Mouse (Mus musculus) heart, embryonic 15.5 days (tissue): ENCODE results near the gene Plxna4. TPM values are rescaled to one million over a fixed set of nuclear protein-coding genes. Genes with fewer than 3 reads are reported as not detected.
A peak's percentile ranks its signal among the peaks of the same experiment; 100 is the strongest.

ENCODE experiments used
- ATAC-seq: fragments of 200-750 bp; cut with Nextera tagmentation; replicated peaks from 2 replicates; pipeline ENCODE4 v1.8.0; 2017; ENCODE audit warnings: low read depth, moderate TSS enrichment; ENCODE audit not compliant: insufficient number of reproducible peaks, insufficient read depth, low FRiP score
- H3K27ac ChIP-seq: fragments of 300-500 bp; sonication (generic); 2 replicates; pipeline ENCODE4 v1.5.1; 2015; ENCODE audit warnings: mild to moderate bottlenecking, inconsistent platforms
- H3K27me3 ChIP-seq: fragments of 300-500 bp; sonication (generic); 2 replicates; pipeline ENCODE4 v1.6.1; 2015; ENCODE audit warnings: inconsistent platforms
- H3K36me3 ChIP-seq: fragments of 300-500 bp; sonication (generic); 2 replicates; pipeline ENCODE4 v1.6.1; 2015; ENCODE audit warnings: mild to moderate bottlenecking, inconsistent platforms
- H3K4me1 ChIP-seq: fragments of 300-500 bp; sonication (generic); replicated peaks from 2 replicates; pipeline ENCODE4 v1.6.1; 2015; ENCODE audit warnings: inconsistent platforms
- H3K4me2 ChIP-seq: fragments of 300-500 bp; sonication (generic); 2 replicates; pipeline ENCODE4 v1.6.1; 2015; ENCODE audit warnings: inconsistent platforms, mild to moderate bottlenecking, moderate library complexity
- H3K4me3 ChIP-seq: fragments of 300-500 bp; sonication (generic); 2 replicates; pipeline ENCODE4 v1.5.1; 2015; ENCODE audit warnings: mild to moderate bottlenecking, inconsistent platforms
- H3K9ac ChIP-seq: fragments of 300-500 bp; sonication (generic); 2 replicates; pipeline ENCODE4 v1.6.1; 2015; ENCODE audit warnings: mild to moderate bottlenecking, inconsistent platforms
- H3K9me3 ChIP-seq: fragments of 300-500 bp; sonication (generic); replicated peaks from 2 replicates; pipeline ENCODE4 v1.6.1; 2016; ENCODE audit warnings: inconsistent platforms
- WGBS: fragments of 180-500 bp; shearing (Covaris S2); methylation state at CpG from one replicate; pipeline ENCODE4 v1.1.7; 2015; ENCODE audit warnings: mixed read lengths; 5-methylcytosine and 5-hydroxymethylcytosine counted together
- polyA plus RNA-seq: library from polyadenylated mRNA; unstranded; fragments of >200 nt; fragmentation: Nextera tagmentation; extraction: Ambion mirVana; gene quantifications from 2 replicates; pipeline ENCODE4 v1.2.1, GENCODE M21; 2015

Gene Plxna4
- polyA plus RNA-seq, 1 experiment from 2014 or later: 4.5 TPM

DNA sequence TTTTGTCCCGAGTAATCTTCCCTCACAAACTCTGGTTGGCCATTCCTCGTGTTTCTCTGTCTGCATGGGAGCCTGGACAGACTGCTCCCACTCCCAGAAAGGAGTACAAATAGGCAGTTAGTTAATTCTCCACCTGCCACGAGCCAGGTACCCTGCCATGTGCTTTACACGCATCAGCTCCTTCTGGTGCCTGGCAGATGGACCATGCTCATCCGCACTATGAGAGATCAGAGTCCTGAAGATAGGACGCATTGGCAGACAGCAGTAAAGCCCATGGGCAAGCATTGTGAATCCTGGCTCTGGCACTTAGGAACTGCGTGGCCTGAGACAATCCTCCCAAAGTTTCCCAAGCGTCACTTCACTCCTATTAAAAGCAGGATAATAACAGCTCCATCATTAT lies 270.5 kb downstream of the Plxna4 start:
- Histone ChIP-seq H3K36me3 (no peaks in the 10 kb centered on the region), H3K27ac (no peak overlapping the region), H3K9me3 (no peaks in the 10 kb centered on the region), H3K27me3 (no peaks in the 10 kb centered on the region), H3K4me2 (no peak overlapping the region), H3K4me1 (peaks cover 11% of the 10 kb centered on the region), H3K4me3 (no peak overlapping the region), H3K9ac (no peak overlapping the region)
- WGBS: 78% methylated on average over 8 of the region's 8 CpGs
- no peak for ATAC-seq

GRCm38 (mm10) chr6:32315011-32315450 lies 273.0 kb downstream of the Plxna4 start:
- Histone ChIP-seq H3K9me3 (no peaks in the 10 kb centered on the region), H3K36me3 (no peaks in the 10 kb centered on the region), H3K27me3 (no peaks in the 10 kb centered on the region), H3K4me3 (no peak overlapping the region), H3K4me2 (no peak overlapping the region), H3K27ac (no peak overlapping the region), H3K9ac (no peak overlapping the region), H3K4me1 (0 out of 2 replicates have a peak, but pooled peaks cover 2% of the 10 kb centered on the region)
- ATAC-seq: no peak
- WGBS: 40% methylated on average over 6 of the region's 6 CpGs

GRCm38 (mm10) chr6:32309147-32309546 lies 278.8 kb downstream of the Plxna4 start:
- H3K4me1 ChIP-seq: no peaks in the 10 kb centered on the region
- ATAC-seq: no peak
- WGBS: 90% methylated on average over 4 of the region's 4 CpGs

GRCm38 (mm10) chr6:32300611-32301010 lies 287.4 kb downstream of the Plxna4 start:
- WGBS: 78% methylated on average over 2 of the region's 2 CpGs
- H3K9me3 ChIP-seq: no peaks in the 10 kb centered on the region
- no peak overlapping the region for H3K9ac ChIP-seq
- no peak for ATAC-seq
- H3K27me3 ChIP-seq: no peaks in the 10 kb centered on the region
- no peaks in the 10 kb centered on the region for H3K36me3 ChIP-seq
- no peak overlapping the region for H3K27ac ChIP-seq
- H3K4me2 ChIP-seq: no peak overlapping the region
- no peaks in the 10 kb centered on the region for H3K4me1 ChIP-seq
- no peak overlapping the region for H3K4me3 ChIP-seq

More at GRCm38 (mm10) chr6:32309147-32309546, 278.8 kb downstream of the Plxna4 start:
- Histone ChIP-seq H3K4me3 (no peak overlapping the region), H3K4me2 (no peak overlapping the region), H3K27ac (no peak overlapping the region), H3K9me3 (no peaks in the 10 kb centered on the region), H3K27me3 (no peaks in the 10 kb centered on the region), H3K36me3 (no peaks in the 10 kb centered on the region), H3K9ac (no peak overlapping the region)

DNA sequence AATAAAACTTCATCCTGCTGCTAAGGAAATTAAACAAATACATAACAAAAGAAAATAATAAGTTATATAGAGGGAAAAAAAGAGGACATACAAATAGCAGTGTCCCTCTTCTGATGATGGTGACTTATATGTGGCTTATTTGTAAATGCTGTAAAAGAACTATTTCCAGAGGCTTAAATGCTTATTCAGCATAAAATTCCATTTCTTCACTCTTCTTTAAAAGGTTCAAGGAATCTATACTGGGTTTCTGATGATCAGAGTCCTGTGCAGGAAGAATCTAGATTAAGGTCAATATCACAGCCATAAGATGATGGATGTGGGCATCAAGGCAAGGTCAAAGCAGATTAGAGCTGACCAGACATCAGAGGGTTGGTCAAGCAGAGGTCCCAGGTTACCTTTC lies 306.5 kb downstream of the Plxna4 start:
- Histone ChIP-seq H3K4me1 (no peaks in the 10 kb centered on the region), H3K4me3 (no peak overlapping the region), H3K9ac (no peak overlapping the region), H3K9me3 (no peaks in the 10 kb centered on the region), H3K27me3 (no peaks in the 10 kb centered on the region), H3K27ac (no peak overlapping the region), H3K36me3 (no peaks in the 10 kb centered on the region), H3K4me2 (no peak overlapping the region)
- ATAC-seq: no peak

DNA sequence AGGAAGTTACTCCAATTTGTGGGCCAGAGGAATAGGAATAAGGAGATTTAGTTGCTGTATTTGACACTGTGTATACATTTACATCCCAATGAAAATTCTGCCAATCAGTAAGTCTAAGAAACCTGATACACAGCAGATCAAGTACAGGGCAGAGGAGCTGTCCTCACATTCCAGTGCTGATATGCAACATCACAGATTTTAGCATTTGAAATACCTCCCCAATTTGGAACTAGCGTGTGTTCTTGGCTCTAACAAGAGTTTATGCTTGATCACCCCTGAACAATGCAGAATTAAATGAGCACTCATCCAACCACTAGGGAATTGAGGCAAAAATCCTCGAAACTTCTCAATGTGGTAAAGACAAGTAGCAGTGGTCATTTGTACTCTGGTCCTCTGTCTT lies 307.3 kb downstream of the Plxna4 start:
- Histone ChIP-seq H3K9ac (no peak overlapping the region), H3K9me3 (no peaks in the 10 kb centered on the region), H3K4me3 (no peak overlapping the region), H3K27me3 (no peaks in the 10 kb centered on the region), H3K4me2 (no peak overlapping the region), H3K4me1 (no peaks in the 10 kb centered on the region), H3K36me3 (no peaks in the 10 kb centered on the region), H3K27ac (no peak overlapping the region)
- WGBS: 57% methylated on average over 2 of the region's 2 CpGs
- no peak for ATAC-seq

DNA sequence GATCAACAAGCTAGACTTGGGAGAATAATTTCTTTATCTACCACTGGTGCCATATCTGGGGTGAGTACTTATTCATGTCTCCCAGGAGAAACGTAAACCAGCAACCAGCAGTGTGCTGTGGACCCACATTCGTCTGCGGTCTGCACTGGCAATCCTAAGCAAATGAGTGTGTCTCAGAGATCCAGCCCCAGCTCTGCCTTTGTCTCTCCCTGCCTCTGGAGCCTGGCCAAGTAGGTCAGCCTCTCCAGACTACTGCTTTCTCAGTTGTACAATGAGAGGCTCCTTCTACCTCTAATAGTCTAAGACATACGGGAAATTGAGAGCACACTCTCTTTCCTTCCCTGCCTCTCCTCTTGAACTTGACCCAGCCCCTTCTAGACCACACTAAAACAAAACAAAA lies 316.5 kb downstream of the Plxna4 start:
- H3K27ac ChIP-seq: no peak overlapping the region
- no peak overlapping the region for H3K9ac ChIP-seq
- no peaks in the 10 kb centered on the region for H3K27me3 ChIP-seq
- H3K36me3 ChIP-seq: no peaks in the 10 kb centered on the region
- H3K4me3 ChIP-seq: no peak overlapping the region
- H3K4me1 ChIP-seq: no peaks in the 10 kb centered on the region
- no peak for ATAC-seq
- no peaks in the 10 kb centered on the region for H3K9me3 ChIP-seq
- no peak overlapping the region for H3K4me2 ChIP-seq
- 59% methylated on average over 4 of the region's 4 CpGs for WGBS

DNA sequence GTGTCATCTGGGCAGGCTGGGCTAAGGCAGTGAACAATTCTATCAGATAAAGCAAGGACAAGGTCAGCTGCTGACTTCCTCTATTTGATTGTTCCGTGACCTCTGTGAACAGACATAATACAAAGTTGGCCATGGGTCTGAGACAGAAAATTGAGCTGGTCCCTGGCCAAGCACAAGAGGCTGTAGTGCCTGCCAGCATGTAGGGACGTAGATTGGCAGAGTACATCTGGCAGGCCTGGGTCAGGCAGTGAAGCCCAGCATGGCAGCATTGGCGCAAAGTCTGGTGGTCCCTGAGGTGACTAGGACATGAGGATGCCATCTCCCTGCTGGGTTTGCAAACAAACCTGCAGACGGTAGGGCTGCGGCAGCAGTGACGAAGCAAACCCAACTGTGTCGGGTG lies 321.9 kb downstream of the Plxna4 start:
- WGBS: 79% methylated on average over 7 of the region's 7 CpGs
- no peak for ATAC-seq
- Histone ChIP-seq H3K27me3 (no peaks in the 10 kb centered on the region), H3K36me3 (no peaks in the 10 kb centered on the region), H3K27ac (no peak overlapping the region), H3K4me3 (no peak overlapping the region), H3K4me2 (no peak overlapping the region), H3K9ac (no peak overlapping the region), H3K4me1 (peaks cover 7% of the 10 kb centered on the region), H3K9me3 (no peaks in the 10 kb centered on the region)

DNA sequence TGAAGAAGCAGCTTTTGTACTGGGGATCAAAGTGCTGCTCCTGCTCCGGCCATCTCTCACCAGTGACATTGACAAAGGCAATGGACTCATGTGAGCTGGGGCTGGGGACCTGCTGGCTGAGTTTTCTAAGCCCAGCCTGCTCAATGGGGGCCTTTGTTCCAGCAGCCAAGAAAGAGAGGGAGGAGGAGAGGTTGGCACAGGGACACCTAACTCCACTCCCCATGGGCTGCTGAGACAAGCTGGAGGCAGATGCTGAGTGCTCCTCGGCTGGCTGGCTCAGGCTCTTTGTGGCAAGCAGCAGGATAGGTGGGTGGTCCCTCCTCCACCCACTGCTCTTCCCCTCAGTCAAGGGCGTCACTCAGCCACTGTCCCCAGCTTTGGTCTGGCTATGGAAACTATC lies 326.7 kb downstream of the Plxna4 start:
- H3K27ac ChIP-seq: no peak overlapping the region
- H3K27me3 ChIP-seq: no peaks in the 10 kb centered on the region
- peaks cover 6% of the 10 kb centered on the region for H3K4me1 ChIP-seq
- H3K4me3 ChIP-seq: no peak overlapping the region
- H3K4me2 ChIP-seq: no peak overlapping the region
- no peaks in the 10 kb centered on the region for H3K36me3 ChIP-seq
- no peak overlapping the region for H3K9ac ChIP-seq
- 29% methylated on average over 3 of the region's 3 CpGs for WGBS
- H3K9me3 ChIP-seq: no peaks in the 10 kb centered on the region
- ATAC-seq: 0 out of 2 replicates have a peak, but pooled peaks have one; percentile 60

DNA sequence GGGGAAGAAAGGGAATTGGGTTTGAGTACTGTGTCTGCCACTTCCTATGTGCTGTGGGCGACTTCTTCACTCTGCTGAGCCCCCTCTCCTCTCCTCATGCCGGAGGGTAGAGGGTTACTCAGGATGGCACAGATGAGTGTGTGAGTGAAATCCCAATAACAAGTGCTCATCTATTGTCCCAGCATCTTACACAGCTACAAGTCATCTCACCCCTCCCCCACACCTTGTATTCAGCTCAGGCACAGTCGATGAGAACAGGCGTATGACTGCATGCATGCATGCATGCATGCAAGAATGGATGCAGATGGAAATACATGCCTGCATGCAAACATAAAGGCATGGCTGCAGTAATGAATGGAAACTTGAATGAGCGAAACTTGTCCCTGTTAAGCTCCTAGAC lies 327.7 kb downstream of the Plxna4 start:
- 89% methylated on average over 5 of the region's 5 CpGs for WGBS
- no peak for ATAC-seq
- Histone ChIP-seq H3K9me3 (no peaks in the 10 kb centered on the region), H3K4me3 (no peak overlapping the region), H3K36me3 (no peaks in the 10 kb centered on the region), H3K4me2 (no peak overlapping the region), H3K9ac (no peak overlapping the region), H3K4me1 (no peaks in the 10 kb centered on the region), H3K27me3 (no peaks in the 10 kb centered on the region), H3K27ac (no peak overlapping the region)

GRCm38 (mm10) chr6:32255191-32255590 lies 332.8 kb downstream of the Plxna4 start:
- no peaks in the 10 kb centered on the region for H3K9me3 ChIP-seq
- whole genome bisulfite sequencing: 51% methylated on average over 2 of the region's 2 CpGs
- no peaks in the 10 kb centered on the region for H3K27me3 ChIP-seq
- no peak overlapping the region for H3K9ac ChIP-seq
- no peaks in the 10 kb centered on the region for H3K36me3 ChIP-seq
- H3K4me1 ChIP-seq: no peaks in the 10 kb centered on the region
- ATAC-seq: no peak
- no peak overlapping the region for H3K4me3 ChIP-seq
- no peak overlapping the region for H3K27ac ChIP-seq
- no peak overlapping the region for H3K4me2 ChIP-seq

DNA sequence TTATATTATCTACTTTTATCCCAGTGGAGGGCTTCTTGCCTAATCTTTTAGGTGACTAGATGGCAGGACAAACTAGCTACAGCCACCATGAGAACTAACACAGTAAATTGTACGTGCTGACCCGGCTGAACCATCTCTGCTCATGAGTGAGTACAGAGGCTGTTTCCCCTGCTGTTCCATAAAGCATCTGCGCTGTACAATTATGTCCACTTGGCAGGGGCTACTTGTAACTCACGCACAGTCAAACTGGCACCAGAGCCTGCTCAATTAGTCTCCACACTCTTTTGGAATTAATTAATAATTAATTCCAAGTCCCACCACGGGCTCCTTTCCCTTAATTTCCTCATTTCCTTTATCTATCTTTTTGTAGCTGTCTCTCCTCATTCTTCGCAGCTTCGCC lies 335.8 kb downstream of the Plxna4 start:
- H3K36me3 ChIP-seq: no peaks in the 10 kb centered on the region
- no peaks in the 10 kb centered on the region for H3K27me3 ChIP-seq
- H3K27ac ChIP-seq: no peak overlapping the region
- H3K4me1 ChIP-seq: no peaks in the 10 kb centered on the region
- ATAC-seq: no peak
- 84% methylated on average over 7 of the region's 7 CpGs for WGBS
- H3K4me3 ChIP-seq: no peak overlapping the region
- no peak overlapping the region for H3K4me2 ChIP-seq
- no peak overlapping the region for H3K9ac ChIP-seq
- no peaks in the 10 kb centered on the region for H3K9me3 ChIP-seq
